Comparison of ENCODE assay signal across 8 mouse cellular contexts in the genomic region with DNA sequence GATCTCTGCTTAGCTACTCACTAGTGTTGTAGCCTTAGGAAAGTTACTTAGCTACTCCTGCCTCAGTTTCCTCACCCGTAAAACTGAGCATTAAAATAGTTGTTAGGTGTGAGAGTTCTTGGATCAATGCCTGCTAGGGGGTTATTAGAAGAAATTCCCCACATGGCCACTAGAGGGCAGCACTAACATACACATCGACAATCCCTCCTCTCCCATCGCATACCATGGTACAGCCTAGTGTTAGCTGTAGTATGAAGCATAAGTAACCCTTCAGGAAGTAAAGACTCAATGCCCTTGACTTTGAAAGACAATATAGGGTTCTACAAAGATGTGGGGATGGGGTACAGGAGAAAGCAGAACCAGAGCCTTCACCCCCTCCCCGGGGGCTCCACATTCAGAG. TPM values are rescaled to one million over a fixed set of nuclear protein-coding genes. Genes with fewer than 3 reads are reported as not detected.
DNase-seq lines count a peak whose midpoint lies in the region; ATAC-seq and TF ChIP-seq lines count a peak whose summit lies in the region.

No protein-coding gene starts in this region.

- no peaks in the 10 kb centered on the region for H3K9me3 ChIP-seq in forebrain, embryonic 13.5 days (replicated peaks)

- H3K4me1 ChIP-seq in thymus, adult 2 months (replicated peaks; ENCODE audit: control insufficient read depth, insufficient read depth, low read length) = no peaks in the 10 kb centered on the region
- H3K4me1 ChIP-seq in forebrain, embryonic 13.5 days = no peaks in the 10 kb centered on the region

- no peaks in the 10 kb centered on the region for H3K36me3 ChIP-seq in thymus, adult 2 months (ENCODE audit: control insufficient read depth, insufficient read depth, low read length)
- no peaks in the 10 kb centered on the region for H3K36me3 ChIP-seq in forebrain, embryonic 13.5 days (ENCODE audit: poor library complexity, severe bottlenecking)

- H3K27me3 ChIP-seq in thymus, adult 2 months (ENCODE audit: control insufficient read depth, insufficient read depth, low read length) = no peaks in the 10 kb centered on the region
- H3K27me3 ChIP-seq in forebrain, embryonic 13.5 days = no peaks in the 10 kb centered on the region

- no peak overlapping the region for H3K27ac ChIP-seq in thymus, adult 2 months (ENCODE audit: control insufficient read depth, insufficient read depth, low read length)
- no peak overlapping the region for H3K27ac ChIP-seq in forebrain, embryonic 13.5 days

- peak; percentile 84 for ATAC-seq in forebrain, embryonic 13.5 days

- no peak for TF ChIP-seq CTCF in thymus, adult 2 months (IDR thresholded peaks at IDR 0.05; ENCODE audit: borderline replicate concordance, control insufficient read depth, extremely low read depth, insufficient read depth, low read length, poor library complexity)

- H3K9ac ChIP-seq in forebrain, embryonic 13.5 days = no peak overlapping the region

- DNase-seq in thymus, adult 2 months = peak; percentile 54
- no peak for DNase-seq in thymus, adult 18-20 months
- peak; percentile 73 for DNase-seq in c-Kit-positive CD71-negative TER-119-negative erythroid progenitor cells, embryonic 14.5 days (ENCODE audit: low read depth)
- peak; percentile 64 for DNase-seq in kidney, postnatal 10 days
- peak; percentile 68 for DNase-seq in lung, postnatal 14 days
- DNase-seq in skeletal muscle tissue, adult 2 months (ENCODE audit: low read depth, low spot score) = peak; percentile 67
- DNase-seq in gastrocnemius, postnatal 25 days = no peak

- no peak for TF ChIP-seq POLR2A in thymus, adult 2 months (IDR thresholded peaks at IDR 0.05; ENCODE audit: control insufficient read depth, extremely low read depth, insufficient read depth, low read length, poor library complexity)

- no peak overlapping the region for H3K4me3 ChIP-seq in thymus, adult 2 months (ENCODE audit: control insufficient read depth, insufficient read depth, low read length)
- H3K4me3 ChIP-seq in forebrain, embryonic 13.5 days = no peak overlapping the region

- no peak overlapping the region for H3K4me2 ChIP-seq in forebrain, embryonic 13.5 days

- 23% methylated on average over 4 of the region's 4 CpGs for WGBS in thymus, adult 2 months
- 32% methylated on average over 4 of the region's 4 CpGs for WGBS in forebrain, embryonic 13.5 days

RNA-seq across cellular contexts. Expression of a gene that starts 1.7 kb away (rescaled TPM):
- polyA plus RNA-seq in thymus, adult 2 months (2012; rRNA removed) = 1.3 TPM in 2 replicates
- not detected in 2 replicates for polyA plus RNA-seq in forebrain, embryonic 13.5 days (2015; fragmentation: Nextera tagmentation; extraction: Ambion mirVana)
- total RNA-seq in gastrocnemius, postnatal 25 days (2021) = not detected

RNA-seq across cellular contexts. Expression of a gene that starts 55.5 kb away (rescaled TPM):
- polyA plus RNA-seq in thymus, adult 2 months (2012; rRNA removed) = 198 and 218 TPM in 2 replicates
- polyA plus RNA-seq in forebrain, embryonic 13.5 days (2015; fragmentation: Nextera tagmentation; extraction: Ambion mirVana) = 50.9 and 53.9 TPM in 2 replicates
- 10 to 100 TPM; 78.0 to 80.1 TPM for total RNA-seq in gastrocnemius, postnatal 25 days (2021)

Comparison
In these comparisons a context has a peak if more than half of its experiments do, and no peak if none do; other contexts are left out.
1. DNase-seq: peak in thymus, adult 2 months (single experiment), c-Kit-positive CD71-negative TER-119-negative erythroid progenitor cells, embryonic 14.5 days (single experiment), kidney, postnatal 10 days (single experiment), lung, postnatal 14 days (single experiment) and skeletal muscle tissue, adult 2 months (single experiment); none in thymus, adult 18-20 months (0 of 2) and gastrocnemius, postnatal 25 days (single experiment).